Mouse (Mus musculus) limb, embryonic 14.5 days (tissue): ENCODE measurements around the gene Zfp536. TPM values are rescaled to one million over a fixed set of nuclear protein-coding genes. Genes with fewer than 3 reads are reported as not detected.

Source experiments
- ATAC-seq: fragments of 200-750 bp; cut with Nextera tagmentation; 2 replicates; pipeline ENCODE4 v1.8.0; 2017; ENCODE audit warnings: low read depth, moderate number of reproducible peaks, moderate TSS enrichment; ENCODE audit not compliant: low FRiP score
- DNase-seq: peaks from one replicate; pipeline ENCODE4 v3.0.0-alpha.2; 2015; ENCODE audit warnings: low spot score
- H3K27ac ChIP-seq: fragments of 300-500 bp; sonication (generic); replicated peaks from 2 replicates; pipeline ENCODE4 v1.5.1; 2014; ENCODE audit warnings: low read depth, mild to moderate bottlenecking, low read length, moderate library complexity, mixed read lengths
- H3K27me3 ChIP-seq: fragments of 300-500 bp; sonication (generic); 2 replicates; pipeline ENCODE4 v1.6.1; 2014; ENCODE audit warnings: low read length, mixed read lengths; ENCODE audit not compliant: control insufficient read depth, insufficient read depth
- H3K36me3 ChIP-seq: fragments of 300-500 bp; sonication (generic); 2 replicates; pipeline ENCODE4 v1.6.1; 2014; ENCODE audit warnings: mild to moderate bottlenecking, low read length, moderate library complexity, mixed read lengths; ENCODE audit not compliant: control insufficient read depth, insufficient read depth
- H3K4me1 ChIP-seq: fragments of 300-500 bp; sonication (generic); 2 replicates; pipeline ENCODE4 v1.6.1; 2014; ENCODE audit warnings: antibody characterized with exemption, low read length, mixed read lengths; ENCODE audit not compliant: control insufficient read depth, insufficient read depth
- H3K4me2 ChIP-seq: fragments of 300-500 bp; sonication (generic); replicated peaks from 2 replicates; pipeline ENCODE4 v1.6.1; 2014; ENCODE audit warnings: low read depth, mild to moderate bottlenecking, low read length, moderate library complexity; ENCODE audit not compliant: severe bottlenecking
- H3K4me3 ChIP-seq: fragments of 300-500 bp; sonication (generic); replicated peaks from 2 replicates; pipeline ENCODE4 v1.5.1; 2014; ENCODE audit warnings: low read length
- H3K9ac ChIP-seq: fragments of 300-500 bp; sonication (generic); 2 replicates; pipeline ENCODE4 v1.6.1; 2014; ENCODE audit warnings: mild to moderate bottlenecking, low read depth, low read length, moderate library complexity; ENCODE audit not compliant: severe bottlenecking
- H3K9me3 ChIP-seq: fragments of 300-500 bp; sonication (generic); 2 replicates; pipeline ENCODE4 v1.6.1; 2016; ENCODE audit warnings: low read length; ENCODE audit not compliant: control insufficient read depth
- POLR2A ChIP-seq: fragments of 200-500 bp; IDR thresholded peaks from 2 replicates; pipeline ENCODE4 v1.8.0; 2012; ENCODE audit warnings: inconsistent platforms, mild to moderate bottlenecking, moderate library complexity, borderline replicate concordance; ENCODE audit not compliant: insufficient read depth, insufficient read length; ENCODE audit errors: extremely low read depth
- WGBS: fragments of 180-500 bp; shearing (Covaris S2); extraction: QIAGEN DNeasy Blood & Tissue Kit; methylation state at CpG from one replicate; pipeline ENCODE4 v1.1.7; 2014; 5-methylcytosine and 5-hydroxymethylcytosine counted together
- polyA plus RNA-seq, 2 experiments: library from polyadenylated mRNA; depleted of rRNA in 1 of 2; stranded (reverse) in 1 of 2; unstranded in 1 of 2; fragments of >200 nt; fragmentation: Nextera tagmentation in 1 of 2; extraction: Ambion mirVana in 1 of 2; gene quantifications; 2 replicates each; pipeline versions ENCODE4 v1.2.1 to v1.2.3; 2012 to 2014

The Zfp536 gene
- polyA plus RNA-seq, 2 experiments = 3.8 to 6.5 TPM

- Histone ChIP-seq H3K27me3 (no peaks in the 10 kb centered on the region), H3K9me3 (no peaks in the 10 kb centered on the region), H3K27ac (no peak overlapping the region), H3K4me3 (no peak overlapping the region), H3K36me3 (no peaks in the 10 kb centered on the region), H3K4me2 (no peak overlapping the region), H3K4me1 (0 out of 2 replicates have a peak, but pooled peaks cover 4% of the 10 kb centered on the region), H3K9ac (no peak overlapping the region)
- ATAC-seq = no peak
- no peak for DNase-seq
- WGBS = 52% methylated on average over 7 of the region's 7 CpGs
- TF ChIP-seq POLR2A = no peak
These were observed 50.2 kb downstream of the Zfp536 start for GRCm38 (mm10) chr7:37723191-37723592.

GRCm38 (mm10) chr7:37721676-37722075 lies 51.8 kb downstream of the Zfp536 start:
- H3K36me3 ChIP-seq = no peaks in the 10 kb centered on the region
- 84% methylated on average over 4 of the region's 4 CpGs for WGBS
- no peak overlapping the region for H3K9ac ChIP-seq
- no peak for ATAC-seq
- no peaks in the 10 kb centered on the region for H3K27me3 ChIP-seq
- no peak overlapping the region for H3K4me2 ChIP-seq
- H3K4me1 ChIP-seq = 0 out of 2 replicates have a peak, but pooled peaks cover 4% of the 10 kb centered on the region
- no peak overlapping the region for H3K27ac ChIP-seq
- no peak overlapping the region for H3K4me3 ChIP-seq
- no peak for TF ChIP-seq POLR2A
- no peak for DNase-seq
- H3K9me3 ChIP-seq = no peaks in the 10 kb centered on the region

GRCm38 (mm10) chr7:37718671-37719402 lies 54.6 kb downstream of the Zfp536 start:
- Histone ChIP-seq H3K4me3 (no peak overlapping the region), H3K27ac (no peak overlapping the region), H3K9ac (no peak overlapping the region), H3K27me3 (no peaks in the 10 kb centered on the region), H3K4me2 (no peak overlapping the region), H3K4me1 (0 out of 2 replicates have a peak, but pooled peaks cover 4% of the 10 kb centered on the region), H3K9me3 (no peaks in the 10 kb centered on the region), H3K36me3 (no peaks in the 10 kb centered on the region)
- no peak for TF ChIP-seq POLR2A
- ATAC-seq = no peak; the same call in 1 of the 2 replicates
- WGBS = 62% methylated on average over 15 of the region's 15 CpGs
- no peak for DNase-seq

- Histone ChIP-seq H3K4me1 (0 out of 2 replicates have a peak, but pooled peaks cover 4% of the 10 kb centered on the region), H3K27ac (no peak overlapping the region), H3K4me3 (no peak overlapping the region), H3K36me3 (no peaks in the 10 kb centered on the region), H3K4me2 (no peak overlapping the region), H3K9me3 (no peaks in the 10 kb centered on the region), H3K9ac (no peak overlapping the region), H3K27me3 (no peaks in the 10 kb centered on the region)
- no peak for DNase-seq
- no peak for ATAC-seq
- TF ChIP-seq POLR2A = no peak
- 86% methylated on average over 7 of the region's 7 CpGs for WGBS
These were observed 56.4 kb downstream of the Zfp536 start for GRCm38 (mm10) chr7:37717071-37717470.

GRCm38 (mm10) chr7:37716626-37717025 lies 56.8 kb downstream of the Zfp536 start:
- no peaks in the 10 kb centered on the region for H3K36me3 ChIP-seq
- no peak overlapping the region for H3K9ac ChIP-seq
- no peak for ATAC-seq
- TF ChIP-seq POLR2A = no peak
- 0 out of 2 replicates have a peak, but pooled peaks cover 4% of the 10 kb centered on the region for H3K4me1 ChIP-seq
- no peak overlapping the region for H3K27ac ChIP-seq
- WGBS = 80% methylated on average over 7 of the region's 7 CpGs
- H3K4me3 ChIP-seq = no peak overlapping the region
- no peak overlapping the region for H3K4me2 ChIP-seq
- no peaks in the 10 kb centered on the region for H3K27me3 ChIP-seq
- no peaks in the 10 kb centered on the region for H3K9me3 ChIP-seq
- DNase-seq = no peak
